Mouse (Mus musculus): ENCODE measurements around the gene Ndufv3.

DNA sequence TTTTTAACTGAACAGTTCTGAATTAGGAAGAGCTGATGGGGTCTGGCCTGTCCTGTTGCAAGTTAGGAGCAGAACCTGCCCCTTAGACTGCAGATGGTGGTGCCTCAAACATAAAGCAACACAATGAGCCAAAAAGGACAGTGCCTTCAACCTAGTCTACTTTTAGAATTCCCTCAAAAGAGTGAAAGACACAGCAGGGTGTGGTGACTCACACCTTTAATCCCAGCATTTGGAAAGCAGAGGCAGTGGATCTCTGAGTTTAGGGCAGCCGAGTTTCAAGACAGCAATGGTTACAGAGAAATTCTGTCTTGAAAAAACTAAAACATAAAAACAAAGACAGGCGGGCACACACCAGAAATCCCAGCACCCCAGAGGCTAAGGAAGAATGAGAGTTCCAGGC lies 16.0 kb upstream of the Ndufv3 start:
- TF ChIP-seq CTCF (IDR thresholded peaks at IDR 0.05; ENCODE audit: low read depth) (no peak), EP300 (IDR thresholded peaks at IDR 0.05; ENCODE audit: low read depth) (no peak)
